In the genomic region with DNA sequence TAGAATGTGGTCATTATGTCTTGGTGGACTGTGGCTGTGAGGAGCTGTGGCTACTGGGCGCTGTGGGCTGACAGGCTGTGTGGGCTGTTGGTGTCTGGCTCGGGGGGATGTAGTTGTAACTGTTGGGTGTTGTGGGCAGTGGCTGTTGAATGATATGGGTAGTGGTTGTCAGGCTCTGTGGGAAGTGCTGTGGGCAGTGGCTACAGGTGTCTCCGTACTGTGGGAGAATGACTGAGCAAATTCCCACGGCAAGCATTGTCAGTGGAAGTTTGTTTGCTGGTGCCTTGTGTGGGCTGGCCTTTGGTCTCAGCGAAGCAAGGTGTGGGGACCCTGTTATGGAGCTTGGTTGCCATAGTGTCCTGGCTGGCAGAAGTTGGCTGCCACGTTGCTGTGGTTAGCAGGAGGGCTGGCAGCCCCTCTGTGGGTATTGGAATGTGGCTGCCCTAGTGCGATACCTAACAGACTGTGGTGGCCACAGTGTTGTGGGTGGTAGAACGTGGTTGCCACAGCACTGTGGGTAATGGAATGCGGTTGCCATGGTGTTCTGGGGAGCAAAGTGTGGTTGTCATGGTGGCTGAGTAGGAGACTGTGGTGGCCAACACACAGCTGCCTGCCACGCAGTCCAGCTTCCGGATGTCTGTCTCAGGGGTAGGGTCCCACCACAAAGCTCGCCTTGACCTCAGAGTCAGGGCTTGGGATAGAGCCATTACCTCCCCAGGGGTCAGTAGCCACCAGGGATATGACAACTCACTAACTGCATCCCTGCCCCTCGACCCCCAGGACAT, we compare ENCODE assay signal across 7 mouse cellular contexts. TPM values are rescaled to one million over a fixed set of nuclear protein-coding genes. Genes with fewer than 3 reads are reported as not detected.
DNase-seq lines count a peak whose midpoint lies in the region; ATAC-seq lines count a peak whose summit lies in the region.

No protein-coding gene starts in this region.

- no peak overlapping the region for H3K4me3 ChIP-seq in embryonic facial prominence, embryonic 12.5 days
- H3K4me3 ChIP-seq in hindbrain, embryonic 16.5 days (ENCODE audit: low read length) = no peak overlapping the region
- H3K4me3 ChIP-seq in midbrain, embryonic 13.5 days (replicated peaks) = peak overlapping the region; percentile 11; the same call in 1 of the 2 replicates

- no peaks in the 10 kb centered on the region for H3K9me3 ChIP-seq in embryonic facial prominence, embryonic 12.5 days
- H3K9me3 ChIP-seq in hindbrain, embryonic 16.5 days (ENCODE audit: control insufficient read depth, low read length) = no peaks in the 10 kb centered on the region
- no peaks in the 10 kb centered on the region for H3K9me3 ChIP-seq in midbrain, embryonic 13.5 days

- WGBS in embryonic facial prominence, embryonic 12.5 days = 75% methylated on average over 13 of the region's 13 CpGs
- 37% methylated on average over 13 of the region's 13 CpGs for WGBS in hindbrain, embryonic 16.5 days
- 43% methylated on average over 13 of the region's 13 CpGs for WGBS in midbrain, embryonic 13.5 days

- H3K9ac ChIP-seq in embryonic facial prominence, embryonic 12.5 days = no peak overlapping the region
- peak overlapping the region; percentile 55; the same call in 1 of the 2 replicates for H3K9ac ChIP-seq in hindbrain, embryonic 16.5 days (ENCODE audit: low read depth, low read length)
- peak overlapping the region; percentile 62 for H3K9ac ChIP-seq in midbrain, embryonic 13.5 days (replicated peaks)

- ATAC-seq in embryonic facial prominence, embryonic 12.5 days (ENCODE audit: insufficient number of reproducible peaks, insufficient read depth, low FRiP score, low TSS enrichment) = no peak
- peak; percentile 35 for ATAC-seq in hindbrain, embryonic 16.5 days
- peak; percentile 25 for ATAC-seq in midbrain, embryonic 13.5 days

- peak; percentile 89 for DNase-seq in brain, adult 2 months (ENCODE audit: low read depth, low spot score)
- no peak for DNase-seq in heart, adult 11 months
- DNase-seq in kidney, postnatal 36 days = no peak
- no peak for DNase-seq in cerebellum, postnatal 4 days (ENCODE audit: low spot score in 2 of 2)

- H3K27ac ChIP-seq in embryonic facial prominence, embryonic 12.5 days = 0 out of 2 replicates have a peak overlapping the region, but pooled peaks have one; percentile 17
- H3K27ac ChIP-seq in hindbrain, embryonic 16.5 days (ENCODE audit: low read depth, low read length) = peak overlapping the region; percentile 90
- peak overlapping the region; percentile 99 for H3K27ac ChIP-seq in midbrain, embryonic 13.5 days

- H3K4me2 ChIP-seq in embryonic facial prominence, embryonic 12.5 days (replicated peaks) = no peak overlapping the region
- peak overlapping the region; percentile 28 for H3K4me2 ChIP-seq in hindbrain, embryonic 16.5 days (ENCODE audit: low read length)
- peak overlapping the region; percentile 50 for H3K4me2 ChIP-seq in midbrain, embryonic 13.5 days (replicated peaks)

- peaks cover 69% of the 10 kb centered on the region for H3K4me1 ChIP-seq in embryonic facial prominence, embryonic 12.5 days
- peaks cover 76% of the 10 kb centered on the region for H3K4me1 ChIP-seq in hindbrain, embryonic 16.5 days (ENCODE audit: control insufficient read depth, insufficient read depth, low read depth, low read length)
- peaks cover 94% of the 10 kb centered on the region for H3K4me1 ChIP-seq in midbrain, embryonic 13.5 days (replicated peaks)

- H3K36me3 ChIP-seq in embryonic facial prominence, embryonic 12.5 days = no peaks in the 10 kb centered on the region
- H3K36me3 ChIP-seq in hindbrain, embryonic 16.5 days (ENCODE audit: control insufficient read depth, insufficient read depth, low read length) = peaks cover 7% of the 10 kb centered on the region; the same call in 1 of the 2 replicates
- H3K36me3 ChIP-seq in midbrain, embryonic 13.5 days = peaks cover 56% of the 10 kb centered on the region

- H3K27me3 ChIP-seq in embryonic facial prominence, embryonic 12.5 days = no peaks in the 10 kb centered on the region
- no peaks in the 10 kb centered on the region for H3K27me3 ChIP-seq in hindbrain, embryonic 16.5 days (replicated peaks; ENCODE audit: control insufficient read depth, insufficient read depth, low read length)
- H3K27me3 ChIP-seq in midbrain, embryonic 13.5 days = no peaks in the 10 kb centered on the region

RNA-seq across cellular contexts. Expression of a gene that starts 11.3 kb away (rescaled TPM):
- 25.7 and 27.9 TPM in 2 replicates for polyA plus RNA-seq in embryonic facial prominence, embryonic 12.5 days (2016; fragmentation: Nextera tagmentation; extraction: Ambion mirVana)
- polyA plus RNA-seq in hindbrain, embryonic 16.5 days (2015; fragmentation: Nextera tagmentation; extraction: Ambion mirVana) = 166 and 173 TPM in 2 replicates
- 201 and 213 TPM in 2 replicates for polyA plus RNA-seq in midbrain, embryonic 13.5 days (2015; fragmentation: Nextera tagmentation; extraction: Ambion mirVana)

RNA-seq across cellular contexts. Expression of a gene that starts 25.9 kb away (rescaled TPM):
- 17.1 and 19.6 TPM in 2 replicates for polyA plus RNA-seq in embryonic facial prominence, embryonic 12.5 days (2016; fragmentation: Nextera tagmentation; extraction: Ambion mirVana)
- polyA plus RNA-seq in hindbrain, embryonic 16.5 days (2015; fragmentation: Nextera tagmentation; extraction: Ambion mirVana) = 2.8 and 2.9 TPM in 2 replicates
- 7.9 and 8.1 TPM in 2 replicates for polyA plus RNA-seq in midbrain, embryonic 13.5 days (2015; fragmentation: Nextera tagmentation; extraction: Ambion mirVana)

RNA-seq across cellular contexts. Expression of a gene that starts 33.3 kb away (rescaled TPM):
- polyA plus RNA-seq in embryonic facial prominence, embryonic 12.5 days (2016; fragmentation: Nextera tagmentation; extraction: Ambion mirVana) = 94.0 and 104 TPM in 2 replicates
- polyA plus RNA-seq in hindbrain, embryonic 16.5 days (2015; fragmentation: Nextera tagmentation; extraction: Ambion mirVana) = 85.4 and 91.2 TPM in 2 replicates
- polyA plus RNA-seq in midbrain, embryonic 13.5 days (2015; fragmentation: Nextera tagmentation; extraction: Ambion mirVana) = 26.1 and 28.7 TPM in 2 replicates

Comparison
In these comparisons a context has a peak if more than half of its experiments do, and no peak if none do; other contexts are left out.
1. H3K27ac ChIP-seq: peak in every context shown above with its lines; median percentile 99 in midbrain, embryonic 13.5 days; 90 in hindbrain, embryonic 16.5 days; 17 in embryonic facial prominence, embryonic 12.5 days.